Mouse (Mus musculus): Measurements from ENCODE around the gene Tmem54.

DNA sequence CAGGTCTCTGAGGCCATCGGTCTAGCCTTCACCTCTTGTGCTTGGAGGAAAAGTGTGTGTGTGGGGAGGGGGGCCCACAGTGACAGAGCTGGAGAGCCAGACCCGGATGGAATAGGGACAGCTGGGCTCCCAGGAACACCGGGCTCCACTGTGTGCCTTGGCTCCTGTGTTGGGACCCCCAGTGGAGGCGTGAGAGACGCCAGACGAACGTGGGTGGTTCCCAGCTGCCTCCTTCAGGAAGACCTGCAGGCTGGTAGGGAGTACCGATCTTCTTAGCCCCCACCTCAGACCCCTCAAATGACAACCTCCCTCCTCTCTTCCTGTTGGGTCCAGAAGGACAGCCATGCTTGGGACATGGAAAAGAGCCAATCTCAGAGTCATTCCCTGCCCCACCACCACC lies 17.4 kb downstream of the Tmem54 start:
- TF ChIP-seq POLR2A (IDR thresholded peaks at IDR 0.05; ENCODE audit: extremely low read depth, insufficient read depth, low read length) = no peak
- TF ChIP-seq CTCF (IDR thresholded peaks at IDR 0.05; ENCODE audit: extremely low read depth, insufficient read depth, low read length) = no peak

Measured in cortical plate, adult 2 months (tissue).